Mouse (Mus musculus): ENCODE results near the gene Timp2.

DNA sequence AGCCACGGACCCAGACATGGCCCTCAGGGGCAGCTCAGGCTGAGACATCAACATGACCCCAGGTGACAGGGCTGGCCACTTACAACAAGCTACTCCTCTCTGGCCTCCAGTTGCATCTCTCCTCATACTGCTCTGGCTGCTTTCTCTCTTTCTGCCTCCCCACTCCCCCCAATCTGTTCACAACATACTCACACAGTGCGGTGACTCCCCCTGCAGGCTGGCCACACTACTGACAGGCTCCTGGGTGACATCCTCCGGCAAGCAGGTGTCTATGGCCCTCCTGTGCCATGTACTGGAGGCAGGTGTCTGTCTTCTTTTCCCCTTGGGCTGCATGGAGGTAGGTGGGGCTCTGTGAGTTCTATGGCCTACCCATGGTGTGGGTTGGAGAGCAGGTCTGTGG, 57.6 kb downstream of the Timp2 start:
- TF ChIP-seq CTCF (conservative IDR thresholded peaks at IDR 0.05; ENCODE audit: insufficient read depth, insufficient read length, low read depth, low read length) (0 out of 2 replicates have a peak, but pooled peaks have one; percentile 7), POLR2A (IDR thresholded peaks at IDR 0.05; ENCODE audit: low read depth, low read length) (no peak)
